Mouse (Mus musculus) frontal cortex, postnatal 10 days (tissue): ENCODE measurements at regions not wholly inside any gene's neighbourhood (a gene's known extent, or its start where the extent isn't known, plus 50 kb on each side); places are given as distances from the start of the nearest gene placed in this dataset.

ENCODE experiments used
- DNase-seq, 2 experiments: peaks; one replicate each; pipeline ENCODE4 v3.0.0; 2022; ENCODE audit warnings: low spot score in 2 of 2, mixed read lengths in 1 of 2

- no peak for DNase-seq
These were observed 56.8 kb upstream of the Gm5148 start for GRCm38 (mm10) chr3:37781086-37781485.

- DNase-seq = no peak
These were observed 55.7 kb upstream of the Gm5148 start for GRCm38 (mm10) chr3:37779867-37780475.

- no peak for DNase-seq
These were observed 54.1 kb upstream of the Gm5148 start for GRCm38 (mm10) chr3:37778386-37778785.

GRCm38 (mm10) chr3:37776224-37776623 lies 51.9 kb upstream of the Gm5148 start:
- DNase-seq = no peak
